Mouse (Mus musculus): Measurements from ENCODE around the gene Fam149b. TPM values are rescaled to one million over a fixed set of nuclear protein-coding genes. Genes with fewer than 3 reads are reported as not detected.

Fam149b gene
- total and polyA plus RNA-seq, 3 experiments = 16.1 to 25.8 TPM; not detected in 1

DNA sequence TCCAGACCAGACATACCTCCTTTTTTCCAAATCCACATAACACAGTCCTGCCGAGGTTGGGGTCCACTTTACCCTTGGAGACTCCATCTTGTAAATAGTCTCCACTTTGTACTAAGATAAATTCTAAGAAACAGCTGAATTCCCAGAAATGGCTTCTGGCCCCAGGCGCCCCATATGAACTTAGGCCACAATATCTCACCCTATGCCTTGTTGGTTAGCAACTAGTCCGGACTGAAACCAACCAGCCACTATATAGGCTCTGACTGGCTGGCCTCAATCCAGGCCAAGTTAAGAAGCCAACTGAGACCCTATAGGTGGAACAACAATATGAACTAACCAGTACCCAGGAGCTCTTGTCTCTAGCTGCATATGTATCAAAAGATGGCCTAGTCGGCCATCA lies 44.4 kb downstream of the Fam149b start:
- H3K9me3 ChIP-seq (replicated peaks; ENCODE audit: insufficient read depth, low read length) = no peaks in the 10 kb centered on the region
- no peaks in the 10 kb centered on the region for H3K27me3 ChIP-seq (ENCODE audit: control insufficient read depth in 1 of 2, insufficient read depth in 2 of 2, low read length in 2 of 2)
- peak overlapping the region; percentile 17 to 46 for H3K4me3 ChIP-seq (ENCODE audit: control insufficient read depth in 1 of 2, insufficient read depth in 1 of 2, low read depth in 2 of 2, low read length in 2 of 2)
- peak overlapping the region; percentile 3; the same call in 1 of the 2 replicates for H3K27ac ChIP-seq (ENCODE audit: control insufficient read depth, low read depth, low read length)
- H3K79me2 ChIP-seq (ENCODE audit: control insufficient read depth, insufficient read depth, low read length, poor library complexity) = peaks cover 23% of the 10 kb centered on the region
- peak; percentile 70 for DNase-seq (ENCODE audit: low read depth, low spot score)
- peaks cover 0 to 21% of the 10 kb centered on the region in 2 experiments; a peak in 3 of 4 replicates for H3K36me3 ChIP-seq (ENCODE audit: control insufficient read depth in 1 of 2, insufficient read depth in 2 of 2, low read length in 2 of 2)
- H3K4me1 ChIP-seq (ENCODE audit: control insufficient read depth in 1 of 2, insufficient read depth in 2 of 2, low read length in 2 of 2) = peaks cover 12 to 20% of the 10 kb centered on the region in 2 experiments; a peak in 3 of 4 replicates
- no peak for TF ChIP-seq MAFK (IDR thresholded peaks at IDR 0.05; ENCODE audit: borderline replicate concordance, low read depth, low read length)
- no peak for TF ChIP-seq MYC (IDR thresholded peaks at IDR 0.05; ENCODE audit: low read depth, low read length)
- no peak for TF ChIP-seq MYB (IDR thresholded peaks at IDR 0.05; ENCODE audit: low read depth, low read length)
- TF ChIP-seq USF1 (IDR thresholded peaks at IDR 0.05; ENCODE audit: low read depth, low read length) = no peak
- no peak for TF ChIP-seq ZMIZ1 (IDR thresholded peaks at IDR 0.05; ENCODE audit: low read depth, low read length)
- TF ChIP-seq TAL1 (IDR thresholded peaks at IDR 0.05; ENCODE audit: low read length) = no peak
- no peak for TF ChIP-seq SIN3A (IDR thresholded peaks at IDR 0.05; ENCODE audit: low read length)
- TF ChIP-seq CHD1 (IDR thresholded peaks at IDR 0.05; ENCODE audit: low read depth, low read length) = no peak
- TF ChIP-seq POLR2A (IDR thresholded peaks at IDR 0.05; ENCODE audit: control insufficient read depth in 1 of 2, insufficient read depth in 1 of 2, low read depth in 1 of 2, low read length in 2 of 2, poor library complexity in 1 of 2) = no peak
- no peak for TF ChIP-seq ZKSCAN1 (IDR thresholded peaks at IDR 0.05; ENCODE audit: low read depth, low read length)
- TF ChIP-seq E2F4 (IDR thresholded peaks at IDR 0.05; ENCODE audit: borderline replicate concordance, low read depth, low read length) = no peak
- no peak for TF ChIP-seq ETS1 (IDR thresholded peaks at IDR 0.05; ENCODE audit: low read depth, low read length)
- TF ChIP-seq GABPA (IDR thresholded peaks at IDR 0.05; ENCODE audit: low read depth, low read length) = no peak
- no peak for TF ChIP-seq CHD2 (IDR thresholded peaks at IDR 0.05; ENCODE audit: low read length)
- no peak for TF ChIP-seq MEF2A (IDR thresholded peaks at IDR 0.05; ENCODE audit: extremely low read depth, insufficient replicate concordance, low read depth, low read length, poor library complexity, severe bottlenecking)
- H3K9ac ChIP-seq (ENCODE audit: control insufficient read depth, low read depth, low read length, poor library complexity, severe bottlenecking) = peak overlapping the region; percentile 44

DNA sequence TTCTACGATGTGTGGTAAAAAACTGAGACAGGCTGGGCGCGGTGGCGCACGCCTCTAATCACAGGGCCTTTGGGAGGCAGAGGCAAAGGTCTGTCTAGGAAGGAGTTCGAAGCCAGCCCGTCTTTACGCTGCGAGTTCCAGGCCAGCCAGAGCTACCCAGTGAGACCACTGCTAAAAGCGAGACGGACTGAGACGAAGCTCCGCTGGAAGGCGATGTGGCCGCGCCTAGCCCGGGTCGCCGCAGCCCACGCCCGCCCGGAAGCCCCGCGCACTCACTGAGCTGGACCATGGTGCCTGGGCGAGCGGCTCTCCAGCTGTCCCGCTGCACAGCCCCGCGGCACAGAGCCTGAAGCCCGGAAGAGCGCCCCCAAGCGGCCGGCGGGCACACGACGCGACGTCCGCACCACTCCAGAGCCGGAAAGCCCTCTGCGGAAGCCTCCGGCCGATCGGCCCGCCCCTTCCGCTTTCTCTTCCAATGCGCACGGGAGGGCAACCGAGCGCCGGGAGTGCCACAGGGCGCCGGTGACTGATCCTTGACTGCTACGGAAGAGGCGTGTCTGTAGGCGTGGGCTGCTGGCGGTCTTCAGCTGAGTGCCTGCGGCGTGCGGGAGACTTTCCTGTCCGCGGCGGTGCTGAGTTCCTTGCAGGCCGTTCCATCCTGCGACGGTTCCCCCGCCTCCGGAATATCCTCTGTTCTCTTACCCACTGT lies 45.4 kb downstream of the Fam149b start, which contains the start of gene Mrps16:
TSS of gene Mrps16 (minus strand) at position 430 of the 709 bp plus-strand sequence.
- peaks cover 0 to 15% of the 10 kb centered on the region in 2 experiments; a peak in 2 of 4 replicates for H3K36me3 ChIP-seq (ENCODE audit: control insufficient read depth in 1 of 2, insufficient read depth in 2 of 2, low read length in 2 of 2)
- peak within 1 kb of the TSS; percentile 91 for H3K27ac ChIP-seq (ENCODE audit: control insufficient read depth, low read depth, low read length)
- H3K79me2 ChIP-seq (ENCODE audit: control insufficient read depth, insufficient read depth, low read length, poor library complexity) = peaks cover 13% of the 10 kb centered on the region
- no peaks in the 10 kb centered on the region for H3K27me3 ChIP-seq (ENCODE audit: control insufficient read depth in 1 of 2, insufficient read depth in 2 of 2, low read length in 2 of 2)
- H3K4me1 ChIP-seq (ENCODE audit: control insufficient read depth in 1 of 2, insufficient read depth in 2 of 2, low read length in 2 of 2) = peaks cover 6 to 13% of the 10 kb centered on the region in 2 experiments; a peak in 3 of 4 replicates
- peak; percentile 98 for DNase-seq (ENCODE audit: low read depth, low spot score)
- peak within 1 kb of the TSS; percentile 84 to 96 for H3K4me3 ChIP-seq (ENCODE audit: control insufficient read depth in 1 of 2, insufficient read depth in 1 of 2, low read depth in 2 of 2, low read length in 2 of 2)
- peak within 1 kb of the TSS; percentile 95 for H3K9ac ChIP-seq (ENCODE audit: control insufficient read depth, low read depth, low read length, poor library complexity, severe bottlenecking)
- H3K9me3 ChIP-seq (replicated peaks; ENCODE audit: insufficient read depth, low read length) = no peaks in the 10 kb centered on the region
- peak; percentile 34; the same call in 1 of the 2 replicates for TF ChIP-seq SMC3 (IDR thresholded peaks at IDR 0.05; ENCODE audit: low read depth, low read length)
- peak; percentile 82 for TF ChIP-seq SIN3A (IDR thresholded peaks at IDR 0.05; ENCODE audit: low read length)
- no peak for TF ChIP-seq BHLHE40 (IDR thresholded peaks at IDR 0.05; ENCODE audit: borderline replicate concordance, low read depth, low read length)
- TF ChIP-seq RCOR1 (IDR thresholded peaks at IDR 0.05; ENCODE audit: low read depth, low read length) = peak; percentile 31; the same call in 1 of the 2 replicates
- no peak for TF ChIP-seq JUND (IDR thresholded peaks at IDR 0.05; ENCODE audit: low read depth, low read length)
- TF ChIP-seq TCF12 (IDR thresholded peaks at IDR 0.05; ENCODE audit: low read depth, low read length) = peak; percentile 69
- TF ChIP-seq MXI1 (IDR thresholded peaks at IDR 0.05; ENCODE audit: low read depth, low read length) = peak; percentile 90
- TF ChIP-seq GATA1 (IDR thresholded peaks at IDR 0.05; ENCODE audit: low read depth, low read length) = no peak
- TF ChIP-seq USF1 (IDR thresholded peaks at IDR 0.05; ENCODE audit: low read depth, low read length) = 0 out of 2 replicates have a peak, but pooled peaks have one; percentile 6
- peak; percentile 85 for TF ChIP-seq HCFC1 (IDR thresholded peaks at IDR 0.05; ENCODE audit: low read depth, low read length)
- TF ChIP-seq NRF1 (IDR thresholded peaks at IDR 0.05; ENCODE audit: insufficient read depth, low read depth, low read length, poor library complexity, severe bottlenecking) = peak; percentile 60
- TF ChIP-seq TAL1 (IDR thresholded peaks at IDR 0.05; ENCODE audit: low read length) = no peak
- no peak for TF ChIP-seq E2F4 (IDR thresholded peaks at IDR 0.05; ENCODE audit: borderline replicate concordance, low read depth, low read length)
- TF ChIP-seq ZNF384 (IDR thresholded peaks at IDR 0.05; ENCODE audit: low read depth, low read length) = no peak
- peak; percentile 47; the same call in 1 of the 2 replicates for TF ChIP-seq KAT2A (conservative IDR thresholded peaks at IDR 0.05; ENCODE audit: low read depth, low read length)
- peak; percentile 68 to 96 for TF ChIP-seq POLR2A (IDR thresholded peaks at IDR 0.05; ENCODE audit: control insufficient read depth in 1 of 2, insufficient read depth in 1 of 2, low read depth in 1 of 2, low read length in 2 of 2, poor library complexity in 1 of 2)
- no peak for TF ChIP-seq ZKSCAN1 (IDR thresholded peaks at IDR 0.05; ENCODE audit: low read depth, low read length)
- 0 out of 2 replicates have a peak, but pooled peaks have one; percentile 9 for TF ChIP-seq ETS1 (IDR thresholded peaks at IDR 0.05; ENCODE audit: low read depth, low read length)
- peak; percentile 73 for TF ChIP-seq TBP (IDR thresholded peaks at IDR 0.05; ENCODE audit: low read depth, low read length)
- no peak for TF ChIP-seq ZC3H11A (IDR thresholded peaks at IDR 0.05; ENCODE audit: low read depth, low read length)
- TF ChIP-seq MYC (IDR thresholded peaks at IDR 0.05; ENCODE audit: low read depth, low read length) = no peak; the same call in 1 of the 2 replicates
- no peak for TF ChIP-seq MAFK (IDR thresholded peaks at IDR 0.05; ENCODE audit: borderline replicate concordance, low read depth, low read length)
